Mouse (Mus musculus): ENCODE measurements at regions not wholly inside any gene's neighbourhood (a gene's known extent, or its start where the extent isn't known, plus 50 kb on each side); places are given as distances from the start of the nearest gene placed in this dataset.
"Not testable (repeated sequence)": the region's sequence is repeated elsewhere in the genome, so short reads cannot be mapped to it uniquely, and the experiment has no call there.

DNA sequence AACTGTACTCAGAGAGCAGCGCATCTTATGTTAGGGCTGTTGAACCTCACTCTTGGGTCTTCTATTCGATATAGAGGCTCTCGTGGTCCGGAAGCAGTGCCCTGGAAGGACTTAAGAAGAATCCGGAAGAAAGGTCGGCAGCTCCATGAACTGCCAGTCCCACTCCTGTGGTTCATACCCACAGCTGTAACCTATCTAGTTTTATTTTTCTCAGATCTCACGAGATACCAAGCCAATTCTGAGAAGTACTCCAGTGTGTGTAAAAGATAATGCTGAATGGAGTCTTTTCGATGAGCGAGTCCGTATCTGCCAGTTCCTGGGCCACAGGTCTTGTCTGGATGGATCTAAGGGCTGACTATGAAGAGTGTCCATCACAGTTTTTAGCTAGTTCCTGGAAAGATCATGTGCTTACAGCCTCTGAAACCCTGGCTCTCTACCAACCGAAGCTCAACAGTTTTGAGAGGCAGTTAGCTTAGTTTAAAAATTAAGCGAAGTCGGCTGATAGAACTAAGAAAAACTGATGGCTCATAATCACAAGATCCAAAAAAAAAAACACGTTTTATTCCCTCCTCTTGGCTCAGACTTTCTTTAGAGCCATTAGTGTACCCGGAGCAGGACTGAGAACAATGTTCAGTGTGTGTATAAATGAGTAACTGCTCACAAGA lies 86.5 kb upstream of the Abca1 start:
- WGBS, result 92% methylated on average over 15 of the region's 15 CpGs
- no peak for DNase-seq (ENCODE audit: low spot score)
- H3K36me3 ChIP-seq, result no peaks in the 10 kb centered on the region
- no peaks in the 10 kb centered on the region for H3K9me3 ChIP-seq (replicated peaks)
- H3K4me3 ChIP-seq, result no peak overlapping the region
- H3K4me1 ChIP-seq, result no peaks in the 10 kb centered on the region
- no peaks in the 10 kb centered on the region for H3K27me3 ChIP-seq (ENCODE audit: low read depth, poor library complexity, severe bottlenecking)
- H3K27ac ChIP-seq (replicated peaks), result no peak overlapping the region

DNA sequence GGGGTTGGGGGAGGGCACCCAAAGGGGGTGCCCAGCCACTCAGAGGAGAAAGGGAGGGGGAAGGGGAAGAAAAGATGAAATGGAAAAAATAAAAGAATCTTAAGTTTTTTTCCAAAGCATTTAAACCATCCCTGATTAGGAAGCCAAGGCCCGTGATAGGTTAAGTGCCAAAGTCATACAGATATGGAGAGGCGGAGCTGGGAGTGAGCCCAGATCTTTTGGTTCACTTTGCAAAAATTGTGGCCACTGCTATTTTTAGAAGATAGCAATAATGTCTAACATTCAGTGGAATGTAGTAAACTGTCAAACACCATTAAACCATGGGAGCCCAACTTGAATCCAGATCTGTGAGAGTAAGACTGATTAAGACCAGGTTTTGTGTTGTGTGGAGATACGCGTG lies 85.9 kb upstream of the Abca1 start:
- DNase-seq (ENCODE audit: low spot score), result no peak
- 96% methylated on average over 4 of the region's 4 CpGs for WGBS

DNA sequence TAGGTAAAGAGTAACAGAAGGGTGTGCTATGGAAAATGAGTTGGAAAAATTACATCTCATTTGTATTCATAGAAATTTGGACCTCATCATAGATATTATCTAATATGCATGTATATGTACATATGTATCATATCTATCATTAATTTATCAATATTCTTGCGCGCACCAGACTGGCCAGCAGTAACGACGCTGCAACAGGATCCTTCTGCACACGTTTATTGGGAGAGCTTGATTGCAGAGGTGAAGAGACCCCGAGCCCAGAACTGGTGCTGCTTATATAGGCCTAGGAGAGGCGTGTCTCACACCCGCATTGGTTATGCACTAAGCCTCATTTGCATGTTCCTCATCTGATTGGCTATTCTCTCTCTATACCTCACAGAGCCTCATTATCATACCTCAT lies 83.8 kb upstream of the Abca1 start:
- not testable (repeated sequence) for H3K36me3 ChIP-seq; DNase-seq (ENCODE audit: low spot score); H3K27me3 ChIP-seq (ENCODE audit: low read depth, poor library complexity, severe bottlenecking); H3K4me3 ChIP-seq; H3K4me1 ChIP-seq; H3K9me3 ChIP-seq (replicated peaks); H3K27ac ChIP-seq (replicated peaks)
- WGBS, result 99% methylated on average over 8 of the region's 8 CpGs

More for the DNA sequence above, 85.9 kb upstream of the Abca1 start:
- Histone ChIP-seq H3K4me3 (no peak overlapping the region), H3K27me3 (ENCODE audit: low read depth, poor library complexity, severe bottlenecking) (no peaks in the 10 kb centered on the region), H3K4me1 (no peaks in the 10 kb centered on the region), H3K36me3 (no peaks in the 10 kb centered on the region), H3K27ac (replicated peaks) (no peak overlapping the region), H3K9me3 (replicated peaks) (no peaks in the 10 kb centered on the region)

- H3K36me3 ChIP-seq, result no peaks in the 10 kb centered on the region
- H3K27me3 ChIP-seq (ENCODE audit: low read depth, poor library complexity, severe bottlenecking), result no peaks in the 10 kb centered on the region
- H3K4me1 ChIP-seq, result peaks cover 16% of the 10 kb centered on the region
- DNase-seq (ENCODE audit: low spot score), result no peak
- H3K27ac ChIP-seq (replicated peaks), result no peak overlapping the region
- 81% methylated on average over 5 of the region's 5 CpGs for WGBS
- no peaks in the 10 kb centered on the region for H3K9me3 ChIP-seq (replicated peaks)
- H3K4me3 ChIP-seq, result no peak overlapping the region
Measured at GRCm38 (mm10) chr4:53239856-53240255, 80.2 kb upstream of the Abca1 start.

DNA sequence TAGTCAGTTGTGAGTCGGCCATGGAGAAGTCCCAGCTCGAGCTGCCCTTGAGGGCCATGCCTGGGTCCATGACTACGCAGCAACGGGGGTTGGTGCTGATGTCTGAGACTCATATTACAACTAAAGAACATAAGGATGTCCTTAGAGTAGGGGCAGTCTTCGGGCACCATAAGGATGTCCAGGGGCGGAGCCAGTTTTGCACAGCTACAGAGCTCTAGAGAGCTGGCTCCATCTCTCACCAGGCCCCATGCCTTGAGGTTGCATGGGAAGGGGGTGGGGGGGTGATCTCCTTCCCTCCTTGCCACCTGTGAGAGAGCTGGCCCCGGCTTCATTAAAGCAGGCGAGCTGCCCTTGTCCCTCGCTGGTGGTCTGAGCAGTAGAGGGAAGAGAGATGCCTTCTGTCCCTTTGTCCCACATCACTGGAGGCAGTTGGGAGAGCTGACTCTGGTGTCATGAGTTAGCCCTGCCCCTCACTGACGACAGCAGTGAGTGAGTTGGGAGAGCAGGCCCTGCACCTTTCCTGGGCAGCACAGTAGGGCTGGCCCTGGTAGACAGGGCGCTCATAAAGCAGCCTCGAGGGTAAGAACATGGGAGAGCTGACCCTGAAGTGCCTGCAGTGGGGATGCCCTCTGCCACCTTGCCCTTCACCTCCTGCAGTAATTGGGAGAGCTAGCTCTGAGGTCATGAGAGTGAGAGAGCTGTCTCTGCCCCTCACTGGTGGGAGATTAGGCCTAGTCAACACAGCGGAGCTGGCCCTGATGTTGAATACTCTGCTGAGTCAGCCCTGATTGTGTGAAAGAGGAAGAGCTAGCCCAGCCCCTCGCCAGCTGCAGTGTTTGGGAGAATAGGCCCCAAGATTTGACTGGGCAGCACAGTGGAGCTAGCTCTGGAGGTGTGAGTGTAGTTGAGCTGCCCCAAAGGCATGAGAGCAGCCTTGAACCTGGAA lies 78.9 kb upstream of the Abca1 start:
- H3K4me3 ChIP-seq, result no peak overlapping the region
- no peak for DNase-seq (ENCODE audit: low spot score)
- 77% methylated on average over 14 of the region's 14 CpGs for WGBS
- H3K36me3 ChIP-seq, result no peaks in the 10 kb centered on the region
- no peak overlapping the region for H3K27ac ChIP-seq (replicated peaks)
- H3K9me3 ChIP-seq (replicated peaks), result no peaks in the 10 kb centered on the region
- H3K27me3 ChIP-seq (ENCODE audit: low read depth, poor library complexity, severe bottlenecking), result no peaks in the 10 kb centered on the region
- peaks cover 16% of the 10 kb centered on the region for H3K4me1 ChIP-seq

GRCm38 (mm10) chr4:53235870-53236269 lies 76.2 kb upstream of the Abca1 start:
- no peak overlapping the region for H3K4me3 ChIP-seq
- peaks cover 19% of the 10 kb centered on the region for H3K4me1 ChIP-seq
- H3K27ac ChIP-seq (replicated peaks), result no peak overlapping the region
- no peaks in the 10 kb centered on the region for H3K36me3 ChIP-seq
- peak; percentile 18 for DNase-seq (ENCODE audit: low spot score)
- H3K9me3 ChIP-seq (replicated peaks), result no peaks in the 10 kb centered on the region
- H3K27me3 ChIP-seq (ENCODE audit: low read depth, poor library complexity, severe bottlenecking), result no peaks in the 10 kb centered on the region
- 35% methylated on average over 2 of the region's 2 CpGs for WGBS

DNA sequence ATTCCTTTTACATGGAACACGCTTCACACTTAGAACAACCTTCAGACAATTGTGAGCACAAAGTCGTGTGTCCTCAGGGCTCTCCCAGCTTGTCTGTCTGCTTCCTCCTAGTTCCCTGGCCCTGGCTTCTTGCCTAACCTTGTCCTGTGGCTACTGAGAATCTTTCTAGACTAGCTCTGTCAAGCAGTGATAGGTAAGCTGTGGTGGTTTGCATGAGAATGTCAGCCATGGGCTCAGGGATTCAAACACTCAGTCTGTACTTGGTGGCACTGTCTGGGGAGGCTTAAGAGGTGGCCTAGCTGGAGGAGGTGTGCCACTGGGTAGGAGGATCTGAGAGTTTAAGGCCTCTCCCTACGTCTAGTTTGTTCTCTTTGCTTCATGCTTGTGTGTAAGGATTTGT lies 72.7 kb upstream of the Abca1 start:
- H3K9me3 ChIP-seq (replicated peaks), result no peaks in the 10 kb centered on the region
- H3K4me3 ChIP-seq, result no peak overlapping the region
- H3K4me1 ChIP-seq, result peaks cover 23% of the 10 kb centered on the region
- no peaks in the 10 kb centered on the region for H3K36me3 ChIP-seq
- DNase-seq (ENCODE audit: low spot score), result no peak
- H3K27ac ChIP-seq (replicated peaks), result no peak overlapping the region
- no peaks in the 10 kb centered on the region for H3K27me3 ChIP-seq (ENCODE audit: low read depth, poor library complexity, severe bottlenecking)
- WGBS, result 72% methylated on average over 3 of the region's 3 CpGs

DNA sequence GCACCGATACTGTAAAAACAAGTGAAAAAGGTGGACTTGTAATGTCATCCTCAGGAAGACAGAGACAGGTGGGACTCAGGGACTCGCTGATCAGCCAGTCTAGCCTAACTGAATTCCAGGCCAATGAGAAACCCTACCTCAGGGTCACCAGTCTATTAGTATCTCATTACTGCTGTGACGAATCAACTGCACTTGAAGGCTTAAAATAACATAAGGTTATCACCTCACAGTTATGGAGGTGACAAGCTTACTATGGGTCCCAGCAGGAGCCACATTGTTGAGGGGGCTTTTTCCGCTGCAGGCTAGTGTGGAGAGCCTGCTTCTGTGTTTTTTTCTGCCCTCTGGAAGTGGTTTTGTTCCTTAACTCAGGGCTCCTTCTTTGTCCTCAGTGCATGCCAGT lies 72.2 kb upstream of the Abca1 start:
- DNase-seq (ENCODE audit: low spot score), result no peak
- Histone ChIP-seq H3K27ac (replicated peaks) (no peak overlapping the region), H3K4me3 (no peak overlapping the region), H3K27me3 (ENCODE audit: low read depth, poor library complexity, severe bottlenecking) (no peaks in the 10 kb centered on the region), H3K36me3 (no peaks in the 10 kb centered on the region), H3K4me1 (peaks cover 23% of the 10 kb centered on the region), H3K9me3 (replicated peaks) (no peaks in the 10 kb centered on the region)
- WGBS, result 56% methylated on average over 4 of the region's 4 CpGs

DNA sequence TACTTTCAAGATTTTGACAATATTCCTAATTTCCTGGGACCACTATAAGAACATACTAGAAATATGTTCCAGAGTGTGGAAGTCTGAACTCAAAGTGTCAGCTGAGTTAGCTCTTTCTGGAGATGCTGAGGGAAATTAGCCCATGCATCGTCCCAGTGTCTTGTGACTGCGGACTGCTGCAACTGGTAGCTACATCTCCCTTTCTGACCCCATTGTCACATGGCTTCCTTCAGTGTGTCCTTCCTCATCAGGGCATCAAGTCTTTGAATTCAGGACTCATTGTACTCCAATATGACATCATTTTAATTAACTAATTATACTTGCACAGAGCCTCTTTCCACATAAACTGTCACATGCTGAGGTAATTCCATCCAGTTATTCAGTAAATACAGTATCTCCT lies 71.4 kb upstream of the Abca1 start:
- Histone ChIP-seq H3K27me3 (ENCODE audit: low read depth, poor library complexity, severe bottlenecking) (no peaks in the 10 kb centered on the region), H3K27ac (replicated peaks) (no peak overlapping the region), H3K4me1 (peaks cover 22% of the 10 kb centered on the region), H3K4me3 (no peak overlapping the region), H3K9me3 (replicated peaks) (no peaks in the 10 kb centered on the region), H3K36me3 (no peaks in the 10 kb centered on the region)
- no peak for DNase-seq (ENCODE audit: low spot score)
- WGBS, result 89% methylated on average over 2 of the region's 2 CpGs

DNA sequence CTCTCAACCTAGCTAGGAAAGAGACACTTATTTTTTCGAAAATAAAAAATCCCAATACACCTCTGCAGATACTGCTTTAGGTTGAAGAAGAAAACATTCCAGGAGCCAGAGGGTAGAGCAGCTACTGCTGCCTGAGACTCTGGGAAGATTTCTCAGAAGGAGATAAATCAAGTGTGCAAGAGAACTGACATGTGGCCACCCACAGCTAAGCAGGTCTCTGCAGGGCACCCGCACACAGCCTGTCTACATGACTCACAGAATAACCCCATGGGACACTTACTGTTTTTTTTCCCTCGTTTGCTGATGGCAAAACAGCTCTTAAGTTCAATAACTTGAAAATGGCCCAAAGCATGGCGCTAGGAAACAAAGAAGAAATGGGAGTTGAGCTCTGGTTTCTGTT lies 68.7 kb upstream of the Abca1 start:
- DNase-seq (ENCODE audit: low spot score), result no peak
- H3K27ac ChIP-seq (replicated peaks), result no peak overlapping the region
- no peak overlapping the region for H3K4me3 ChIP-seq
- H3K4me1 ChIP-seq, result peaks cover 14% of the 10 kb centered on the region
- no peaks in the 10 kb centered on the region for H3K9me3 ChIP-seq (replicated peaks)
- no peaks in the 10 kb centered on the region for H3K27me3 ChIP-seq (ENCODE audit: low read depth, poor library complexity, severe bottlenecking)
- WGBS, result 73% methylated on average over 4 of the region's 4 CpGs
- H3K36me3 ChIP-seq, result no peaks in the 10 kb centered on the region

DNA sequence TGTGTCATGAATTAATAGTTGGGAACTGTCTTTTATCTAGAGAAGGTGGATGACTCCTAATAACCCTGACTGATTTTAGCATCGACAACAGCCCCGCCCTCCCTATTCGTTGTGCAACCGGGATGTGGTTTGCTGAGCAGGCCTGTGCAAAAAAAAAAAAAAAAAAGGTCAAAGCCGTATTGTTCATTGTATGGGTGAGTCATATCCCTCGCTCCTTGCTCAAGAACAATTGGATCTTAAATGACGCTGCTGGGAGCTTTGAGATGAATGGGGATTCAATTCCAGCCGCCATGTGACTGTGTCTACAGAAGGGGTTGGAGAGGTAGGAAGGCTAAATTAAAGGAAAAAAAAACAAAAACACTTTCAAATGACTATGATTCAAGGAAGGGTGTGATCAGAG lies 68.1 kb upstream of the Abca1 start:
- DNase-seq (ENCODE audit: low spot score), result no peak
- no peak overlapping the region for H3K4me3 ChIP-seq
- no peaks in the 10 kb centered on the region for H3K36me3 ChIP-seq
- no peak overlapping the region for H3K27ac ChIP-seq (replicated peaks)
- H3K27me3 ChIP-seq (ENCODE audit: low read depth, poor library complexity, severe bottlenecking), result no peaks in the 10 kb centered on the region
- H3K4me1 ChIP-seq, result peaks cover 14% of the 10 kb centered on the region
- WGBS, result 40% methylated on average over 8 of the region's 8 CpGs
- no peaks in the 10 kb centered on the region for H3K9me3 ChIP-seq (replicated peaks)

DNA sequence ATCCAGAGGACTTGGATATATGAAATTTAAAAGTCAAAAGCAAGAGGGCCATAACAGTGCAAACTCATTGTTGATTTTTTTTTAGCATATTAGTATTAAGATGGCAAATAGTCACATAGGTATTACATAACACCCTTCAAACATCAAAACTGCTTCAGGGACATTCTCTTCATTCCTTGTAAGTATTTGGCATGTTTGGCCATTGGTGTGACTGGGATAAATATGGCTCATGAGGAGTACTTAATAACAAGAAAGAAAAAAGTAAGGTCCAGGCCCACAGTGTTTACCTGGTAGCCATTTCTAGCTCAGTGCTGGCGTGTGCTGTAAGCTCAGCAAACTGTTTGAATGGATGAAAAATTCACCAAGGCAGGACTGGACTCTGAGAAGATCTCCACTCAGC lies 67.4 kb upstream of the Abca1 start:
- Histone ChIP-seq H3K27ac (replicated peaks) (no peak overlapping the region), H3K4me3 (no peak overlapping the region), H3K36me3 (no peaks in the 10 kb centered on the region), H3K4me1 (peaks cover 14% of the 10 kb centered on the region), H3K9me3 (replicated peaks) (no peaks in the 10 kb centered on the region), H3K27me3 (ENCODE audit: low read depth, poor library complexity, severe bottlenecking) (no peaks in the 10 kb centered on the region)
- DNase-seq (ENCODE audit: low spot score), result no peak
- 72% methylated on average over 1 of the region's 1 CpGs for WGBS

DNA sequence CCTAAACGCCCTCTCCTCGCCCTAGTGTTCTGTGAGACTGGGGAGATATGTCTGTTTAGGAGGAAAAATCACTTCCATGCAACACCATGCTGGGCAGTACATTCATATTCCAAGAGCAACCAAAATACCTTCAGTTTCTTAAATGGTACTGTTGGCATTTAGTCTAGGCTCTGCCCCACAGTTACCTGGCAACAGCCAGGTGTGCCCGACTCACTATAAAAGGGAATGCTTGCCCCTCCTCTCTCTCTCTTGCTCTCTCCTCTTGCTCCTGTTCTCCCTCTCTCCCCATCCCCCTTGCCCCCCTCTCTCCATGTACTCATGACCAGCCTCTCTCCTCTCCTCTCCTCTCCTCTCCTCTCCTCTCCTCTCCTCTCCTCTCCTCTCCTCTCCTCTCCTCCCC lies 66.7 kb upstream of the Abca1 start:
- H3K4me1 ChIP-seq, result peaks cover 11% of the 10 kb centered on the region
- WGBS, result 87% methylated on average over 3 of the region's 3 CpGs
- H3K36me3 ChIP-seq, result no peaks in the 10 kb centered on the region
- no peaks in the 10 kb centered on the region for H3K27me3 ChIP-seq (ENCODE audit: low read depth, poor library complexity, severe bottlenecking)
- no peak overlapping the region for H3K4me3 ChIP-seq
- DNase-seq (ENCODE audit: low spot score), result no peak
- H3K9me3 ChIP-seq (replicated peaks), result no peaks in the 10 kb centered on the region
- no peak overlapping the region for H3K27ac ChIP-seq (replicated peaks)
